Mouse (Mus musculus) natural killer cell, adult 2 months (primary cell): Measurements from ENCODE around the gene Neto2.
A peak's percentile ranks its signal among the peaks of the same experiment; 100 is the strongest.
"Not testable (repeated sequence)": the region's sequence is repeated elsewhere in the genome, so short reads cannot be mapped to it uniquely, and the experiment has no call there.

Experiments
- DNase-seq, 2 experiments: peaks; one replicate each; pipeline ENCODE4 v3.0.0; 2022; ENCODE audit warnings: low spot score in 2 of 2

Neto2 gene

DNA sequence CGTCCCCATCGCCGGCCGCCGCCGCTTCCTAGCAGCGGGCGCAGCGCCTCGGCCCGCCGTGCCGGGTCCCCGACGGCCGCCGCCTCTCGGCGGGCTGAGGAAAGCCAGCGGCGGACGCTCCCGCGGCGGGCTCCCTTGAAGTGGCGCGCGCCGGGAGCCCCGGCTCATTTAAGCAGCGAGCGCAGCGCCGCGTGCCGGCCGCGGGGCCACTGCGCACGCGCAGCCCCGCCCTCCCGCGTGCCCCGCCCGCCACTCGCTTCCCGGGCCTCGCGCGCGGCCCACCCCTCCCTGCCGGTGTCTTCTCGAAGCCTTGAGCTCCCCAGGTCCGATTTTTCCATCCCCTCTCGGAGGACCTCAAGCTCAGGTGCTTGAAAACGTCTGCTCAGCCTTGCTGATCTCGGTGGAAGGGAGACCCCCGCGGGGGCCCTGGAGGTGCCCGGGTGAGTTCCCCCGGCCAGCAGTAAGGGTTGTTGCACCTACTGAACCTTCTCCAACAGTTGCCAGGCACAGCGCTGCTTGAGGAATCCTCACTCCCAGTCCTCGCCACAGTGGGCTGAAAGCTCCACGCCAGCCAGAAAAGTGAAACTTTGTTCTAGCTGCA is at the start of gene Neto2:
Neto2 (minus strand) TSS at position 174 of the 601 bp plus-strand sequence.
- DNase-seq: peak; percentile 26 to 51

DNA sequence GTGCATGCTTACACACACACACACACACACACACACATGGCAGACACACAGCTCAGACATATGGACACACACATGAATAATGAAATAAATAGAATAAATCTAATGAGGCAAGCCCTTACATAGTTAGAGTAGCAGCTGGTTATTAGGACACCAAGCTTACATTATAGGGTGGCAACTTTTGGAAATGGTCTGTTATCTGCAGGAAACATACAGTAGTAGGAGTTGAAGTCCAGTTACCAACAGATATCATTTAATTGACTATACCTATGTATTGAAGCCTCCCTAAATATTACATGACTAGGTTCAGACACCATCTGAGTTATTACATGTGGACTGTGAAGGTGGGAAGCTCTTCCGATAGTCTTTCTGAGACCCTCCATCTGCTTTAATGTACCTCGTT is 44.3 kb upstream of the Neto2 start:
- DNase-seq: no peak

DNA sequence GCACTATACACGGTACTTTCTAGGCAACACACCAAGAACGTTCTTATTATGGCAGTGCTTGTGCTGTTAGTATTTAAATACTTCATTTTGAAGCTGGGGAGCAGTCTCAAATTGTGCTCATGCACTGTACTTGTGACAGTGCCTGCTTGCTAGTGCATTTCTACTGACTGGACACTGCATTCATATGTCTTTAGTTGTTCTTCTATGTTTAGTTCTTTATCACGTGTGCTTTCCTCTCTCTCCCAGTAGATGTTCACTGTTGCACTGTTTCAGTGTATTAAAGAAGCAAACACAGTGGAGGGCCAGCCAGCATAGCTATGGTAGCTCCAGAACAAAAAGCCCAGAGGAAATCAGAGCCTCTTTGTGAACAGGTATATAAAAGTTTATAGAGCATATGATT is 29.8 kb upstream of the Neto2 start:
- no peak for DNase-seq

DNA sequence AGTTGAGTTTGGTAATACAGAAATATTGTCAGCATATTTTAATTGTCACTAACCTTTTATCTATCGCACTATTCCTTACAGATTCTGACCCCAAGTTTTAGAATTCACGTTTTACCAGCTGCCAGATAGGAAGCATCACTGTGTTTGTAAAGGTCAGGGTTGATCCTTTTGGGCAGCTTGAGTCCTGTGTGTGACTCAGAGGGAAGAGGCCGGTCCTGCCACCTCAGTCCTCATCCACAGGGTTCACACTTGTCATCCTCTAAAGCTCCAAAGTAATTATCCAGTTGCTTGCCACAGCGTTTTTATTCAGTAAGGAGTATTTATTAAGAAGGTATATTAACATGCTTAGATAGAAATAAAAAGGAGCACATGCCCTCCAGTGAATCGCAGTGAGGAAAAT is 16.5 kb upstream of the Neto2 start:
- no peak for DNase-seq

DNA sequence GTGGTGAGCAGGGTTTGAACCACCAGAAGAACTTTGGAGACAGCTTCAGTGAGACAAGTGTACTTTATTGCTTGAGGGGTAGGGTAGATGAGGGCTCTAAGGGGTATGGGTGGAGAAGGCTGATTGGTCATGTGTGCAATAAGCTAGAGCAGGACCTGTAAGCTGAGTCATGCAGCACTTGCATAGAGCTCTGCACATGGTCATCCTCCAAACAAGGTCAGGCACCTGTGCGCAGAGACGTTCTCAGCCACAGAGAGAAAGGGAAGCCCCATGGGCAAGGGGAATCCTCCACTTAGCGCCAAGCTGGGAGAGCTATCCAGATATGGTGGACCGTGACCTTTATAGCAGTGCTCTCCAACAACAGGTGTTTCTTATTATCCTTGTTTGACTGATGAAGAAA is 16.0 kb upstream of the Neto2 start:
- no peak for DNase-seq

DNA sequence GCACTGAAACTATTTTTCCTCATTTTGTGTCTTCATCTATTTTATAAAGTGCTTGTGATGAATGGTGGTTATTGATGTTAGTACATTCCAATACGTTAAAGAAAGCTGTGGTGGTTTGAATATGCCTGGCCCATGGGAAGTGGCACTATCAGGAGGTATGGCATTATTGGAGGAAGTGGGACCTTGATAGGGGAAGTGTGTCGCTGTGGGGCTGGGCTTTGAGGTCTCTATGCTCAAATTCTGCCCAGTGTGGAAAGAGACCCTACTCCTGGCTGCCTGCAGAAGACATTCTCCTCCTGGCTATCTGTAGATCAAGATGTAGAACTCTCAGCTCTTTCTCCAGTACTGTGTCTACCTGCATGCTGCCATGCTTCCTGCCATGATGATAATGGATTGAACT is 6.3 kb upstream of the Neto2 start:
- no peak for DNase-seq

DNA sequence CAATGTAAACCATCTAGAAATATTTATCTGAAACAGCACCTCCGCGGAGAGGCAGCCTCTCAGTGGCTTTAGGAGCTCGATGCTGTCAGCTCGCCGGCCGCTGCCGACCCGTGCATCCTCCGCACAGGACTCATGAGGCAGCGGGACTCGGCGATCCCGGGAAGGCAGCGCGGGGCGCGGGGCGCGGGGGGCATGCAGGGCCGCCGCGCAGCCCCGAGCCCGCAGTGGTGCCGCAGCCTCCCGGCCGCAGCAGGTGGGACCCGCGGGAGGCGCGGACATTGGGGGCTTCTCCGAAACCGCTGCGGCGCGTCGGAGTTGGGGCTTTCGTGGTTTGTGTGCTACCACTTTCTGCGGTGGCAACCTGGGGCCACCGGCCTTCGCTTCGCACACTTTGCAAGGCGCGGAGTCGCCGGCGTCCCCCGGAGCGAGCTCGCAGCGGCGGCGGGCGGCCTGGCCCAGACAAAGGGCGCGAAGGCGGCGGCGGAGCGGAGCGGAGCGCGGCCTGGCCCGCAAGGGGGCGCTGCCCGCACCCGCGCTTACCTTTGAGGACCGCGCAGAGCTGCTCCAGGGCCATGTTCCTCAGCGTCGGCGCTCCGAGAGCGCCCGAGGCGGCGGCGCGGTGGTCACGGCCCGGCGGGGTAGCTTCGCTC is 498 bp downstream of the Neto2 start:
- DNase-seq: peak; percentile 13 to 39

DNA sequence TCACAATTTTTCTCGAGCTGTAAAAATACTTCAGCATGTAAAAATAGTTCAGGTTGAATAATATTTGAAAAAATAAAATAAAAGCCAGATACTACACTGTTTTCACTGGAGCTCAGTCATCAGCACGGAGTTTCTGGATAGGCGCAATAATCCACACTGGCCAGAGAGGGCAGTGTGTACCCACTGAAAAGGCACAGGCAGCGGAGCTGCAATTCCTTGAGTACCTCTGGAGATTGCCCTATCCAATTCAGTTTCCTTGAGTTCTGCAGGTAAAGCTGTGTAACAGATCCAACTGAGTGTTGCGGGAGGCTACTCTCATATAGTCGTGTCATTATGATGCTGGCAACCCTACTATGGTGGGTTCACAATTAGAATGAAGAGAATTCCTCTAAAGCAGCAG is 1.7 kb downstream of the Neto2 start:
- peak; percentile 41 to 59 for DNase-seq

DNA sequence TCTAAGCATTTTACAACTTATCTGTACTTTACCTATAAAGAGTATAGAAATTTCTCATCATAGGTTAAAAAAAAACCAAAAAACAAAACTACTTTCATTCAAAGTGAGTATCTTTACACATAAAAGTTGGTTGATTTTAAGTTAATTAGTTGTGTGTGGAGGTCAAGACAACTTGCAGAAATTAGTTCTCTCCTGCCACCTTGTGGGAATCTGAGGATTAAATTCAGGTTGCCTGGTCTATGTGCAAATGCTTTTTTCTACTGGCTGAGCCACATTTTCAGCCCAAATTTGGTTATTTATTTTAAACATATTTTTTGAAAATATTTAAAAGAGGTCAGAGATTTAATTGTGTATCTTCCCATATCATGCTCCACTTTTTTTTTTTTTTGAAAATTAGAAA is 35.6 kb downstream of the Neto2 start:
- DNase-seq: peak in 1 of 2 experiments; percentile 7

DNA sequence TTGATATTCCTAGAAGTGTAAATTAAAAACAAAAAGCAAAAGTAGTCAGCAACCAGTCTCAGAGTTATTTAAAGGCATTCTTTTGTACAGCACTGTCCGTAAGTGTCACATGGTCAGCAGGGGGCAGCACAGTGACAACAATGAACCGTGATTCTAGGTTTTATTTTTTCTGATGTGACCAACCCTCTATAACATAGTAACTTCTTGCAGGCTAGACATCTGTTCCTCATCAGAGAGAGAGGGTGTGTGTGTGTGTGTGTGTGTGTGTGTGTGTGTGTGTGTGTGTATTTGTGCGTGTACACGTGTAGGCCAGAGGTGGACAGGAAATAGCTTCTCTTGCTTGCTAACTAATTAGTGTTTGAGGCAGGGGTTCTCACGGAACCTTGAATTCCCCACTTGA is 38.7 kb downstream of the Neto2 start:
- peak; percentile 20 to 43 for DNase-seq

DNA sequence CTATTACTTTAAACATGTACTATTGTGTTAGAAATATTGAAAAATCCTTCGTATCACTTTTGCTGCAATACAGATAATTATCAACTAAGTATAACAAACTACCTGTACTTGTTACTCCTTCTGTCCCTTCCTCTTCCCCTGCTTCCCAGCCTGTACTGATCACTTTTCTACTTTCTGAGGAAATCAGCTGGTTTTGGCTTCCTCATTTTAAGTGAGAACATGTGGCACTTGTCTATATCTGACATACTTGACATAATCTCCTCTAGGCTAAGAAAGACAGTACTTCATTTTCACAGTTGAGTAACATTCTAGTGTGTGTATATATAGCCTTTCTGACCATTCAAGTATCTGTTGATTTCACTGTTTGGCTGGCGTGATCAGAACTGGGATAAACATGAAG is 49.5 kb downstream of the Neto2 start:
- DNase-seq: no peak

DNA sequence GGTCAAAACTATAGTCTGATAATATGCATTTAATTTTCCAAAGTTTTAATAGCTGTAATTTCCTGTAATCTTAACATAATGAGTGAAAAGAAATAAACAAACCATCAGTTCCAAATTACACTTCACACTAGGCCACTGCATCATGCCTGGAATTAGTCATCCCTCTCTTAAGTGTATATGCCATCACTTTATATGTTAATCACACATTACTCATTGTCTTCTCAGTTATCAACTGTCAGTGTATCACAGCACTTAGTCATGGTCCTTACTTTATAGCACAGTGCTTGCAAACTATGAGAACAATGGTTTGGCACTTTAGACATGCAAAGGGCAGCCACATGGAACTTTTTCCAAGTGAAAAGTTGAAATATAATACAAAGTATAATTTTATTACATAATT is 52.2 kb downstream of the Neto2 start:
- DNase-seq: no peak

DNA sequence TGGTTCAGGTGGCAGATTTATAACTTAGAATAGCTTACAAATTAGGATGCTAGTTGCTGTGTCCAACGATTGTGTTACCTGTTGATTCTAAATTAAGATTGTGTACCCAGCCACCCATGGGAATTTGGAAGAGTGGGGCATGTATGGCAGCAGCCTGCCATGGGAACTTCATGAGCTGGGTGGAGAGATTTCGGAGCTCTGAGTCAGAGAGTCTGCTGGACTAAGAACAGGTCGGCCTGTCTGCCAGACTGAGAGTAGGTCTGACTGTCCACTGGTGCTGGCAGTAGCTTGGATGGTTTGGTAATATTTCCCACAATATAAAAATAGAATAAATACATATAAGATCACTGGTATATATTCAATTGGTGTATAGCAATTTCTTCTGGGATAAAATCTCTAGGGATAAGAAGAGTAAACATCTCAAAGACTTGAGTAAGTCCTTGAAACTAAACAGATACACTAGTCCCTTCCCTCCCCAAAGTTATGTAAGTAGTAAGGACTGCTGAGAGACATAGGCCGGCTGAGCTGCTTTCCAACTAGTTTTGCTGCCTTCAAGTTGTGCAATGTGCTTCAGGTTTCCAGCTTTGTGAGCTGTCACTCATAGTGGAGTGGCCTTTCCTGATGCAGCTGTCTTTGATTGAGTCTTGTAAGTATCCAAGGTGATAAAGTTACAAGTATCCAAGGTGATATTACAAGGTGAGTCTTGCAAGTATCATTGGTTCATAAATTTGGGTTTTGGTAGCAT is 55.6 kb downstream of the Neto2 start:
- no peak for DNase-seq

DNA sequence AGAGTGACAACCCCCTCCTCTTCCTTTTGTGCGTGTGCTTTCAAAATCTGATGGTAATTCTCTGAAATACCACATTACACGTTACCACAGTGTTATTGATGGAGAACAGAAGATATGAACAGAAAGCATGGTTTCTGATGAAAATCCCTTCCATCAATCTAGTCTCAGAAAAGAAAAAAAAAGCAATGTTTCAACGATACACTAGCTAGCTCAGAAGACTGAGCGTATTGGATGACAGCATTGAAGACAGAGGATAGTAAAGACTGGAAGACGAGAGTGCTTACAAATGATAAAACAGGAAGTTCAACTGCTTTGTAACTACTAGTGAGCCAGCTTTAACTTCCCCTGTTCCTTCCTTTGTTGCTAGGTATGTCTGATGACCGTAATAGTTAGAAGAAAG is 76.3 kb downstream of the Neto2 start:
- no peak for DNase-seq

DNA sequence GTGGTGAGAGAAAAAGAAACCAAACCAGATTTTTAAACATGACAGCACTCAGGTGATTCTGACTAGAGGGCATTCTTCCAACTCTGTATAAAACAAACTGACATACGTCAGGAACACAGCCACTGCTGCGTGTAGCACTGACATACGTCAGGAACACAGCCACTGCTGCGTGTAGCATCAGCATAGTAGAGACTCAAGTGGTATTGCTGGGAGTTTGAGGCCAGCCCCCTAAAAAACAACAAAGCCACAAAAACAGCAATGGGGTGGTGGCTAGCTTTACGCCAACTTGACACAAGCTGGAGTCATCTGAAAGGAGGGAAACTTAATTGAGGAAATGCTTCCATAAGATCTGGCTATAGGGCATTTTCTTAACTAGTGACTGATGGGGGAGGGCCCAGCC is 77.5 kb downstream of the Neto2 start:
- DNase-seq: no peak

DNA sequence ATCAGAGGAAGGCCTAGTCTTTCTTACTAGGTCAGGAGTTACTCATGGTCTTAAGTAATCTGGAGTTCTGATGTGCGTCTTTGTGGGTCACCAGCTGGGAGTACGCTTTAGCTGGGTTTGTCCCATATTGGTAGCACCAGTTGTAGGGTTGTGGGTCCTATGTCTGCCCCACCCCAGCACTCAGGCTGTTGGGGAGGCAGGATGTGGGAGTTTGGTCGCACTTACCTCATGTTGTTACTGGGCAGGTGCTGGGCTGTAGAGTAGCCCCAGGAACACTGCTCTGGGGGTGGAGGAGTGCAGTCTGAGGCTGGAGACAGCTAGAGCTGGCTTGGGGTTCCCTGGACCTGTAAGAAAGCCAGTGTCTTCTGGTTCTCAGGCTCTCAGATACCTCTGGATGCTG is 81.9 kb downstream of the Neto2 start:
- DNase-seq: peak; percentile 24 to 45

DNA sequence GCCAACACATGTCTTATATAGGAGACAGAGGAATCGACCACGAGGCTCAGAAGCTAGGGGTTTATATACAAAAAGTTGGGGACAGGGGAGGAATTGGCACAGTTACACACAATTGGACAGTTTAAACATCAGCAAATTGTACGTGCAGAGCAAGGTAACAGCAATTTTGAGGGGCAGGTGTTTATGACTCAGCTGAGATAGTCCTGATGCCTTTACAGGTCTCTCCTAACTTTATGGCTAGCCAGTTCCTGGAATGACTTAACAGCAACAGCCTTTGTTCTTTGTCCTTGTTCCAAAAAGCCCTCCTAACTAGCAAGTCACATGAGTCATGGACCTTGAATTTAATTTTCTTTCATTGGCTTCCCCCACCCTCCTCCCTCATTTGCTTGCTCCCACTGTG is 83.6 kb downstream of the Neto2 start:
- not testable (repeated sequence) for DNase-seq

DNA sequence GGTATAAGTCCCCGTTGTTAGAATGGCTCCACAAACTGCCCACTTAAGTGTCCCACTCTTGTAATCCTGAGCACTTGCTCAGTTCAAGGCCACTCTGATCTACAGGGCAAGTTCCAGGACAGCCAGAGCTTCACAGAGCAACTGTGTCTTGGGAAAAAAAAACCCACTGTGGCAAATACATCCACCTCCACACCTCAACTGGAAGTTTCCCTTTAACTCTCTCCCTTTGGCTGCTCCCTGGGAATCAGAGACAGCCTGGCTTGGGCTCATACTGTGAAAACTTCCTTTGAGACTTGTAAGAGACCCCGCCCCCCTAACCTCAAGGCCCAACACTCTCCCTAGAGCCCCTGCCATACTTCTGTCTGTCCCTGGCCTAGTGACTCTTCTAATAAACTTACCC is 91.9 kb downstream of the Neto2 start:
- DNase-seq: no peak

DNA sequence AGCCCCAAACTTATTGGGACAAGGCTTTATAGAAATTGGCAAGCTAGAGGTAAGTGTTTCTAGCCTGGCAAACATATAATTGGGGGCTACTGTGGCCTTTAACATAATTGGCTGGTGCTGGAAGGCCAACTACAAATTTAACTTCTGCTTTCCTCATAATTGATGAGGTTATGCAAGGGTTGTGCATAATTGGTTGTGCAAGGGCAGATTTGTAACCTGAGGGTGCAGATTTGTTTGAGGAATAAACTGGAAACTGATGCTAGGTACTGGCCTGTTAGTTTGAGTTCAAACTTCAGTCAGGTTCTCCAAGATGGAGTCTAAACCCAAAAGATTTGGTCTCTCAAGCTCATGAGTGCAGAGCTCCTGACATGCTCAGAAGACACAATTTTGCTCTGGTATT is 92.9 kb downstream of the Neto2 start:
- DNase-seq: no peak

DNA sequence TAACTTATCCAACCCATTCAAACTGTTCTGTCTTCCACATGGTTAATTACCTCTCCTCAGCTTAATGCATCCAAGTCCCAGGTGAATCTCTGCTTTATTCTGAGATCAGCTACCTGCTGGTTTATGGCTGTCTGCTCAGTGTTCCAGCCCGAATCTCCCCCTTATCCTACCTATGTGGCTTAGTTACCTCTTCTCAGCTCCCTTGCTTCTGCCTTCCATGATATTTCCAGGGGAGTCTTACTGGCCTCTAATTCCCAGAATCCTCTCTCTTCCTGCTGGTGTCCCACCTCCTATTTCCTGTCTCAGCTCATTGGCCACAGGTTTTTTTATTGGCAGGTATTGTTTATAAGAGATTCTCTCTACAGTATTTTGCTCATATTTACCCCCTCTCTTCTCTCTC is 93.8 kb downstream of the Neto2 start:
- no peak for DNase-seq

DNA sequence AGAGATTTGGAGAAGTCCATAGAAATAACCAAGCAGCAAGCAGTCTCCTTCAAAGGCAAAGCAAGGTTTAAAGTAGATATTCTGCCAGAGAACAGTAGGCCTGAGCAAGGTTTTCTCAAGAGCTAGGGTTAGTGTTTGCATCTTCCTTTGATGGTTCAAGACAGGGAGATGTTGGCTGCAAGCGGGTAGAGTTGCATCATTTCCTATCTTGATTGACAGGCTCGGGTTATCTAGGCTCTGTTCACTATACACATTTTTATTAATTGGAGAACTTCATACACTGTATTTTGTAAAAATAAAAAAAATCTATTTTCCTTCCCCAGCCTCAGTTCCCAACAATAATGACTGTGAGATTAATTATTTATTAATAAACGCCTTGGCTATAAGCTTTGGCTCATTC is 94.2 kb downstream of the Neto2 start:
- DNase-seq: no peak

DNA sequence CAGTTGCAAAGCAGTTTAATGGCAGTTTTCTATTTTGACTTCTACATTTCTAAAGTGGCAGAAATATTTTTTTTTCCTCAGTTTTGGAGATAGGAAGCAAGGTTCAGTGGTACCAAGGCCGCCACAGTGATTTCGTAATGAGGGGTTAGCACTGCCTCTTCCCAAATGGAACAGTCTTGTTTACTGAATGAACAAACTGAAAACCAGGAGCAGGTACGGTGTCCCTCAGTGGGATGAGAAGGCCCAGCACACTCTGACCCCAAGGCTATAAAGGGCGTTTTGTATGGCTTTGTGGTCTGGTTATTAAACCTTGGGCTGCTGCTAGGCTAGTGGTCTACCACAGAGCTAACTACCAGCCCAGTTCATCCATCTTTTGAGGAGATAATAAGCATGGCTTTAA is 96.5 kb downstream of the Neto2 start:
- DNase-seq: no peak

DNA sequence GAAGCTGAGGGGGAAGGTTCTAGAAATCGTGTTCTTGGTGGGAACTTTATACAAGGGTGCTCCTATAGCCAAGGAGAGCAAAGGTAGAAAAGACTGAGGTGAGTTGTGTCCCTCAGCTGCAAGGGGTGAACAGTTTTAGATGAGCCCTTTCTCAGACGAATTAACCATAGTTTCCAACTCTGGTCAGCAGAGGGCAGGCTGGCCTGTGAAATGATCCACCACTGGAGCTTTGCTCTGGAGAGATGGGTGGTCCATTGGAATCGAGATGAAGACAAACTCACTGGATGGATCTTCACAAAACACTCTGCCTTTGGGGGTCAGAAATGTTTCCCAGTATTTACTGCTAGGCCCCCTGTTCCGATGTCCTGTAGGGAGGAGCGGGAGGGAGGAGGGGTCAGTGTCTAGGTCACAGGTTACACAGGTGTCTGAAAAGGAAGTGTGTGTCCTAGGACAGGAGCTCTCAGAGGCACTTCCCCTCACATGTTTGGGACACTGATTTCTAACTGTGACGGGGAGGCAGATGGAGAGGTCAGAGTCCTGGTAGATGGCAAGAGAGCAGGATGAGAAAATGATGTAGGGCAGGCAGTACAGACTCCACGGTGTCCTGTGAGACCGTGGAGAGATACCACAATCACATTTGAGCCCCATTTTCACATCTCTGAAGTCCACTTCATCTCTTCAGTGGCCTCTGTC is 97.4 kb downstream of the Neto2 start:
- DNase-seq: peak; percentile 23 to 33
